ENCODE assay signal across 28 mouse cellular contexts in the genomic region with DNA sequence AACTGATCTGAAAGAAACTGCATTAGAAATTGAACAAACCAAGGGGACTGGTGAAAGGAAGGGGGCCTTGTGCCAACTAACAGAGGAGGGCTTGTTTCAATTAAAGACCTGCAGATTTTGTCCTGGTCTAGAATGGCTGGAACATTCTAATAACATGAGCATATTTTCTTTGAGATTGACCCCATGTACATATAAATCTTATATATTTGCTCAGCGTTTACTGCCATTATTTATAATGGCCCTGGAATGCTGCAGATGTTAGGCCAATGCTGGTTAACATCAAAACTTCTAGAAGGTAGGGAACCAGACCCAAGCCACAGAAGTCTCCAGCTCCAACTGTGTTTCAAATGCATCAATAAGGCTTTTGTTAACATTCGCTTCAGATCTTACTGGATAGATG.
DNase-seq lines count a peak whose midpoint lies in the region; ATAC-seq lines count a peak whose summit lies in the region.
"Had no signal": no experiment of that assay in that cellular context is flagged by ENCODE, and none has a peak within 500 bp of the region (broad histone marks: within the 10 kb centered on the region; RNA-seq: fewer than 3 reads in every experiment).

No protein-coding gene starts in this region.

- no peaks in the 10 kb centered on the region for H3K36me3 ChIP-seq in kidney, embryonic 15.5 days
- H3K36me3 ChIP-seq in kidney, embryonic 14.5 days (ENCODE audit: control insufficient read depth, insufficient read depth, low read length), result no peaks in the 10 kb centered on the region
- H3K36me3 ChIP-seq in limb, embryonic 12.5 days, result no peaks in the 10 kb centered on the region
- no peaks in the 10 kb centered on the region for H3K36me3 ChIP-seq in limb, embryonic 10.5 days
- H3K36me3 ChIP-seq in limb, embryonic 13.5 days, result no peaks in the 10 kb centered on the region
- H3K36me3 ChIP-seq in limb, embryonic 15.5 days, result no peaks in the 10 kb centered on the region
- H3K36me3 ChIP-seq: embryonic facial prominence, embryonic 12.5 days; embryonic facial prominence, embryonic 15.5 days; G1E; heart, embryonic 12.5 days; heart, embryonic 15.5 days had no signal

- H3K27ac ChIP-seq in kidney, embryonic 15.5 days, result 0 out of 2 replicates have a peak overlapping the region, but pooled peaks have one; percentile 29
- H3K27ac ChIP-seq in kidney, embryonic 14.5 days (ENCODE audit: low read depth, low read length), result no peak overlapping the region; the same call in 1 of the 2 replicates
- peak overlapping the region; percentile 73 for H3K27ac ChIP-seq in limb, embryonic 12.5 days
- H3K27ac ChIP-seq in limb, embryonic 10.5 days, result no peak overlapping the region
- H3K27ac ChIP-seq in limb, embryonic 13.5 days, result peak overlapping the region; percentile 82
- H3K27ac ChIP-seq in limb, embryonic 15.5 days, result peak overlapping the region; percentile 72
- H3K27ac ChIP-seq: embryonic facial prominence, embryonic 12.5 days; embryonic facial prominence, embryonic 15.5 days; gastrocnemius, adult 2 months; heart, embryonic 15.5 days; hindbrain, embryonic 14.5 days had no signal

- H3K4me1 ChIP-seq in kidney, embryonic 15.5 days, result peaks cover 11% of the 10 kb centered on the region
- H3K4me1 ChIP-seq in kidney, embryonic 14.5 days (ENCODE audit: control insufficient read depth, insufficient read depth, low read length), result no peaks in the 10 kb centered on the region
- 0 out of 2 replicates have a peak, but pooled peaks cover 4% of the 10 kb centered on the region for H3K4me1 ChIP-seq in limb, embryonic 12.5 days (replicated peaks)
- H3K4me1 ChIP-seq in limb, embryonic 10.5 days, result 0 out of 2 replicates have a peak, but pooled peaks cover 3% of the 10 kb centered on the region
- peaks cover 23% of the 10 kb centered on the region for H3K4me1 ChIP-seq in limb, embryonic 13.5 days
- peaks cover 7% of the 10 kb centered on the region; the same call in 1 of the 2 replicates for H3K4me1 ChIP-seq in limb, embryonic 15.5 days
- H3K4me1 ChIP-seq: embryonic facial prominence, embryonic 12.5 days; heart, embryonic 15.5 days had no signal

- H3K9me3 ChIP-seq in kidney, embryonic 15.5 days (replicated peaks), result no peaks in the 10 kb centered on the region
- no peaks in the 10 kb centered on the region for H3K9me3 ChIP-seq in kidney, embryonic 14.5 days (ENCODE audit: control insufficient read depth, low read length)
- H3K9me3 ChIP-seq in limb, embryonic 12.5 days, result 0 out of 2 replicates have a peak, but pooled peaks cover 4% of the 10 kb centered on the region
- H3K9me3 ChIP-seq in limb, embryonic 10.5 days (replicated peaks), result no peaks in the 10 kb centered on the region
- H3K9me3 ChIP-seq in limb, embryonic 13.5 days, result no peaks in the 10 kb centered on the region
- H3K9me3 ChIP-seq in limb, embryonic 15.5 days, result no peaks in the 10 kb centered on the region
- H3K9me3 ChIP-seq: embryonic facial prominence, embryonic 12.5 days; embryonic facial prominence, embryonic 15.5 days; G1E; heart, embryonic 12.5 days; heart, embryonic 15.5 days had no signal

- no peak overlapping the region for H3K4me2 ChIP-seq in kidney, embryonic 15.5 days
- H3K4me2 ChIP-seq in kidney, embryonic 14.5 days (replicated peaks; ENCODE audit: low read depth, low read length), result no peak overlapping the region
- no peak overlapping the region for H3K4me2 ChIP-seq in limb, embryonic 12.5 days
- no peak overlapping the region for H3K4me2 ChIP-seq in limb, embryonic 13.5 days (replicated peaks)
- H3K4me2 ChIP-seq in limb, embryonic 15.5 days, result no peak overlapping the region
- H3K4me2 ChIP-seq: embryonic facial prominence, embryonic 12.5 days; embryonic facial prominence, embryonic 15.5 days; heart, embryonic 12.5 days; heart, embryonic 15.5 days; hindbrain, embryonic 14.5 days had no signal

- DNase-seq in limb, embryonic 10.5 days (ENCODE audit: low spot score), result no peak
- no peak for DNase-seq in thymus, postnatal 10 days (ENCODE audit: low spot score in 2 of 2)
- DNase-seq: adrenal gland, adult 2 months; adrenal gland, postnatal 14 days; B cell, adult 2 months; cerebellum, adult 11 months; cerebellum, adult 2 months; cerebellum, adult 9-11 months; cerebellum, postnatal 25 days; forebrain, postnatal 0 days; gastrocnemius, adult 2 months; gastrocnemius, postnatal 14 days; heart, adult 18-20 months; heart, postnatal 10 days; heart, postnatal 4 days had no signal

- H3K27me3 ChIP-seq in kidney, embryonic 15.5 days, result no peaks in the 10 kb centered on the region
- no peaks in the 10 kb centered on the region for H3K27me3 ChIP-seq in kidney, embryonic 14.5 days (ENCODE audit: control insufficient read depth, insufficient read depth, low read length)
- no peaks in the 10 kb centered on the region for H3K27me3 ChIP-seq in limb, embryonic 12.5 days
- H3K27me3 ChIP-seq in limb, embryonic 10.5 days (ENCODE audit: low read depth, poor library complexity, severe bottlenecking), result no peaks in the 10 kb centered on the region
- H3K27me3 ChIP-seq in limb, embryonic 13.5 days, result no peaks in the 10 kb centered on the region
- H3K27me3 ChIP-seq in limb, embryonic 15.5 days, result no peaks in the 10 kb centered on the region
- H3K27me3 ChIP-seq: embryonic facial prominence, embryonic 12.5 days; embryonic facial prominence, embryonic 15.5 days; heart, embryonic 12.5 days; heart, embryonic 15.5 days had no signal

- no peak for ATAC-seq in kidney, embryonic 15.5 days (replicated peaks; ENCODE audit: low FRiP score)
- no peak for ATAC-seq in kidney, embryonic 14.5 days (ENCODE audit: low FRiP score, low TSS enrichment)
- no peak; the same call in 1 of the 2 replicates for ATAC-seq in limb, embryonic 12.5 days (ENCODE audit: insufficient number of reproducible peaks, insufficient read depth, low FRiP score, low TSS enrichment, low read depth)
- ATAC-seq in limb, embryonic 13.5 days (ENCODE audit: low FRiP score, low read depth), result peak; percentile 48; the same call in 1 of the 2 replicates
- ATAC-seq in limb, embryonic 15.5 days (ENCODE audit: insufficient number of reproducible peaks, low FRiP score, low TSS enrichment, low read depth), result peak; percentile 47; the same call in 1 of the 2 replicates
- ATAC-seq: forebrain, embryonic 14.5 days; forebrain, postnatal 0 days; Patski had no signal

- H3K4me3 ChIP-seq in kidney, embryonic 15.5 days (replicated peaks), result no peak overlapping the region
- H3K4me3 ChIP-seq in kidney, embryonic 14.5 days (ENCODE audit: low read length), result no peak overlapping the region
- H3K4me3 ChIP-seq in limb, embryonic 12.5 days (replicated peaks), result no peak overlapping the region
- H3K4me3 ChIP-seq in limb, embryonic 10.5 days, result no peak overlapping the region
- no peak overlapping the region for H3K4me3 ChIP-seq in limb, embryonic 13.5 days
- H3K4me3 ChIP-seq in limb, embryonic 15.5 days, result no peak overlapping the region
- H3K4me3 ChIP-seq: embryonic facial prominence, embryonic 12.5 days; embryonic facial prominence, embryonic 15.5 days; gastrocnemius, adult 2 months; heart, embryonic 12.5 days; heart, embryonic 15.5 days had no signal

- WGBS in kidney, embryonic 15.5 days, result 63% methylated on average over 2 of the region's 2 CpGs
- 80% methylated on average over 2 of the region's 2 CpGs for WGBS in kidney, embryonic 14.5 days
- 72% methylated on average over 2 of the region's 2 CpGs for WGBS in limb, embryonic 12.5 days
- 87% methylated on average over 2 of the region's 2 CpGs for WGBS in limb, embryonic 10.5 days
- 51% methylated on average over 2 of the region's 2 CpGs for WGBS in limb, embryonic 13.5 days
- 51% methylated on average over 2 of the region's 2 CpGs for WGBS in limb, embryonic 15.5 days

- no peak overlapping the region for H3K9ac ChIP-seq in kidney, embryonic 15.5 days
- H3K9ac ChIP-seq in kidney, embryonic 14.5 days (ENCODE audit: low read depth, low read length), result no peak overlapping the region
- H3K9ac ChIP-seq in limb, embryonic 12.5 days (replicated peaks), result no peak overlapping the region
- H3K9ac ChIP-seq in limb, embryonic 13.5 days, result no peak overlapping the region
- no peak overlapping the region for H3K9ac ChIP-seq in limb, embryonic 15.5 days
- H3K9ac ChIP-seq: embryonic facial prominence, embryonic 12.5 days; embryonic facial prominence, embryonic 15.5 days; forebrain, postnatal 0 days; heart, embryonic 12.5 days; heart, embryonic 15.5 days; hindbrain, embryonic 14.5 days had no signal

Comparison
In these comparisons a context has a peak if more than half of its experiments do, and no peak if none do; other contexts are left out.
1. ATAC-seq: peak in limb, embryonic 13.5 days (single experiment) and limb, embryonic 15.5 days (single experiment); none in kidney, embryonic 15.5 days (single experiment), kidney, embryonic 14.5 days (single experiment) and limb, embryonic 12.5 days (single experiment).
2. H3K27ac ChIP-seq: peak in kidney, embryonic 15.5 days (single experiment), limb, embryonic 12.5 days (single experiment), limb, embryonic 13.5 days (single experiment) and limb, embryonic 15.5 days (single experiment); none in kidney, embryonic 14.5 days (single experiment) and limb, embryonic 10.5 days (single experiment).